Mouse (Mus musculus): ENCODE measurements around the gene Gm3182.
"Not testable (repeated sequence)": the region's sequence is repeated elsewhere in the genome, so short reads cannot be mapped to it uniquely, and the experiment has no call there.

Gene Gm3182

GRCm38 (mm10) chr14:4481445-4481844 lies at the start of gene Gm3182:
TSS of gene Gm3182 (plus strand) at chr14:4481745.
- DNase-seq: not testable (repeated sequence)

- DNase-seq: peak; percentile 1
Observed at GRCm38 (mm10) chr14:4499425-4499824, 17.9 kb downstream of the Gm3182 start.

Data from retina, postnatal 1 day (tissue).